Mouse (Mus musculus) urinary bladder, postnatal 25 days (tissue): Measurements from ENCODE around the gene Gm8126.
"Not testable (repeated sequence)": the region's sequence is repeated elsewhere in the genome, so short reads cannot be mapped to it uniquely, and the experiment has no call there.

Source experiments
- DNase-seq: peaks from one replicate; pipeline ENCODE4 v3.0.0; 2022; ENCODE audit warnings: low spot score

The Gm8126 gene

DNA sequence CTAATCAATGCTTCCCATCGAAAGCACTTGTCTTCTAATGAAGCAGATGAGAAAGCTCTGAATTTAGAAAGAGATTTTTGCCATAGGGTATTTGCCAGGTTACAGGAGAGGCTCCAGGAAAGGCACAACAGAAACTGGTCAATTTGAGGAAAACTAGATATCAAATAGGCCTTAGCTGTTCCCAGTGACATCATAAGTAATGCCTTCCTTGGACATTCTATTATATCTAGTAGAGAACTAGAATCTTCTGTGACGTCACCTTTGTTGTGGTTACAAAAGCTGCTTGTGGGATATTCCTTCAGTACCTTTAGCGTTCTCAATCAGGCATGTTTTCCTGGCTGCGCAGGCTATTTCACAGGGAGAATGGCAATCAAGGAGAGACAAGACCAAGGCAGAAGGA, at the start of gene Gm8126:
Gm8126 (plus strand) TSS at position 301 of the 400 bp plus-strand sequence.
- DNase-seq = not testable (repeated sequence)

DNA sequence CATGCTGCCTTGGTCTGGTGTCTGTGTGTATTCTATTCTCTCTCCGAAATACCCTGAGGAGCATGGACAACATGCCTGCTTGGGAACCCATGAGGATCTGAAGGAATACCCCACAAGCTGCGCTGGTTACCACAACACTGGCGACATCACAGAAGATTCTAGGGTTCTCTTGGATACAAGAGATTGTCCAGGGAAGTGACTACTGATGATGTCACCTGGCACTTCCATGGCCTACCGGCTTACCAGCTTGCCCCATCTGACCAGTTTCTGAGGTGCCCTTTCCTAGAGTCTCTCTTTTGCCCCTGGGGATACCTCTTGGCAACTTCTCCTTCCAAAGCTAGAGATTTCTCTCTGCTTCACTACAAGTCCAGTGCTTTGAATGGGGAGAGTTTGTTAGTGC, 23.2 kb upstream of the Gm8126 start, which contains the start of gene Gm8122:
Gm8122 (minus strand) TSS at position 101 of the 400 bp plus-strand sequence.
- DNase-seq = not testable (repeated sequence)

DNA sequence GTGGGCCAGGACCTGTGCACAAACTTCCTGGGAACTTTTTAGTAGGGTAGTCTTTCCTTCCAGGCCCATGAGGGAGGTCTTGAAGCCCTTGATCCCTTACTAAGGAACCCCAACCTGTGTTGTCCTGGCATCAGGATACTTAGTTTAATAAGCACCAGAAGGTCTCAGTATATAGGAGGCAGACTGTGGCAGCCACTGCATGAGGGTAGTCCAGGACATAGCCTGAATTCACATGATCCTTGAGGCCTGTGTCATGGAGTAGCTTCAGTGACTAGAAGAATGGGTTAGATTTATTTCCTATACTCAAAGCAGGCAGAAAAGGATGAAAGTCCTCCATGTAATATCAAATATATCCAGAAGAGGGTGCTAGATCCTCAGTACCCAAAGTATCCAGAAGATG, 20.7 kb upstream of the Gm8126 start:
- not testable (repeated sequence) for DNase-seq

DNA sequence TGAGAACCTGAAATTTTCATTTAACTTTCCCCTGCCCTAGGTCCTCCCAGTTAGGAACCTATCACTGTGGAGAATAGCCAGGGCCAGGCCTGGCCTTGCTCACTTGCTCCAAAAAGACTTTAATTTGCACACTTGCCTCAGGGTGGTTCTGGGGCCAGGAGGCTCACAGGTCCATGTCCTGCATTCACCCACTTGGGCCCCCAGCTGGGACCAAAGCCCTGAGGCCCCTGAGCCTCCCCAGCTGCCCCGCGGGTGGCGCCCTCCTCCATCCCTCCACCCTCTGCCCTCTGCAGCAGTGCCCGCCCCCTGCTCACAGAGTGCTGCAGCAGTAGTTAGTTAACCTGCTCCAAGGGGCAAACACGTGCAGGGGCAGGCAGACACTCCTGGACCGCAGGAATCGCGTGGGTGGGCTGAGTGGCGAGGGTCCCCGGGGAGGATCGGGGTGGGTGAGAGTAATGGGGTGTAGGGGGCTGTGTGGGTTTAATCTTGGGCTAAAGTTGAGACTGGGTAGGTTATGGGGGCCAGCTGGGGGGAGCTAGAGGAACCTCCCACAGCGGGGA, 8.8 kb upstream of the Gm8126 start:
- not testable (repeated sequence) for DNase-seq

DNA sequence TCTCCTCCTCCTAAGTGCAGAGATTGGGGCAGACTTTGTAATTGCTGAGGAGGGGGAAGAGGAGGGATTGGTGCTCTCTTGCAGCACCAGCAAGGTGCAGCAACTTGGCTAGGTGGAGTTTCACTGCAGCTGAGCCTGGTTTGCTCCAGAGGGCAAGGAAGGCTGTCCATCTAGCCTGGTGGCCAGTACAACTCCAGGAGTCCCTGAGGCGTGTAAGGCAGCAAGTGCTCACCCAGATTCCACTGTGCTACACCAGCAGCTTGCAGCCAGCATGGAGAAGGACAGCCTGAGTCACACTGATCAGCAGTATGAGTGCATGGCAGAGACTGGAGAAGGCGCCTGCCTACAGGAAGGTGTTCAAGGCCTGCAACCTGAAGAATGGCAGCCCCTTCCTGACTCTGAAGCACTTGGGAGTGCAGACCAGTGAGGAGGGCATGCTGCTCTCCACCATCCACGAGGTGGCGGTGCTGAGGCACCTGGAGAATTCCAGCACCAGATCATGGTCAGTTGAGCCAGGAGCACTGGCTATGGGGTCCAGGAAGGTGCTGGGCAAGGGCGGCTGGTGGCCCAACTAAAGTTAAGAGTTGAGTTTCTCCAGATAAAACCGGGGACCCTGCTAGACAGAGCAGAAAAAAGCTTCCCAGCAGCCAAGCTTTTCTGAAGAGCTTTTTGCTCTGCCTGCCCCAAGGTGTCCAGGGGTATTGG, 7.7 kb upstream of the Gm8126 start:
- not testable (repeated sequence) for DNase-seq

DNA sequence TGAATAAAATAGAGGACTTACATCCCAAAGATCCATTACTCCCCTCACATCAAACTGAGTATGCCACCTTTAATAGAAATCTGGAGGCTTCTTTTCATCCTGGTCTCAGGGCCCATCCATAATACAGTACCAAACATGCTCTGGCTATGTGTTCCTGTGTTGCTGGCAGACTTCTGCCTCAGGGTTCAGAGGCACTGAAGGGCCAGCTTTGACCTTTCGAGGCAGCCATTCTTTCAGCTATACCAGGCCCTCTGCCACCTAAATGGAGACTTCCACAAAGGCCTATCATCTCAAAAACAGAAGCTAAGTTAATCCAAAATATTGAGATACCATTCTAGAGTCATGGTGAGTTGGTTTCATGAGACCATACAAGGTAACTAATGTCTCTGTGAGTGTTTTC, 1.9 kb upstream of the Gm8126 start:
- not testable (repeated sequence) for DNase-seq

DNA sequence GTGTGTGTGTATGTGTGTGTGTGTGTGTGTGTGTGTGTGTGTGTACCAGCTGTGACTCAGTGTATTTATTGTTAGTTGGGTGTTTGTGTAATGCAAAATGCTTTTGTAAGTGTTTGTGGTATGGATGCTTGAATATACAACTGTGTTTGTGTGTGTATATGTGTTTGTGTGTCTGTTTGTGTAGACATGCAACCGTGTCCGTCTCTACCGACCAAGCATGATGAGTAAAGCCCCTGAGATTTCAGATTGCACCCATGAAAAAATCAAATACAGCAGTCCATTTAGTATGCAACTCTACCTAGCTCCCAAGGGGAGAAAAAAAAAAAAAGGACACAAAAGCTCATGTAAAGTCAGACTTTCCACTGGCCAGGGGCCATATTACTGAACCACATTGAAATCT, 5.0 kb downstream of the Gm8126 start:
- DNase-seq = not testable (repeated sequence)

DNA sequence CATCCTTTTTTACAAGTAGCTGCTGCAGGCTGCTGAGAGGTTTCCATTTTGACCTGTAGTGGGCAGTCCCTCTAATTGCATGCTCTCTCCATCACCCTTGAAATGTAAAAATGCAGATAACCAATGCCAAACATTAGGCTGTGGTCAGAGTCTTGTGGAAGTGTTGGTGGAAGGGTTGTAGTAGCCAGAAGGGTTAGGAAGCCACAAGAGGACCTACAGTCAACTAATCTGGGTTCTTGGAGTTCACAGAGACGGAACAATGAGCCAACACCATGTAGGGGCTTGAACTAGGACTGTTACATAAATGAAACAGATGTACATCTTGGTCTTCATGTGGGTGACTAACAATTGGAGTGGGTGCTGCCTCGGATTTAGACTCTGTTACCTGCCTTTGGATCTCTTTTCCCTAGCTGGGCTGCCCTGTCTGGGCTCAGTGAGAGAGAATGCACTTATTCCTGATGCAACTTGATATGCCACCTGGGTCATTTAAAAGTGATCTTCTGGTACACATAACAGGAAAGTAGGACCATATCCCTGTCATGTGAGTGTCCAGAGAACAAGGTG, 10.2 kb downstream of the Gm8126 start:
- not testable (repeated sequence) for DNase-seq

DNA sequence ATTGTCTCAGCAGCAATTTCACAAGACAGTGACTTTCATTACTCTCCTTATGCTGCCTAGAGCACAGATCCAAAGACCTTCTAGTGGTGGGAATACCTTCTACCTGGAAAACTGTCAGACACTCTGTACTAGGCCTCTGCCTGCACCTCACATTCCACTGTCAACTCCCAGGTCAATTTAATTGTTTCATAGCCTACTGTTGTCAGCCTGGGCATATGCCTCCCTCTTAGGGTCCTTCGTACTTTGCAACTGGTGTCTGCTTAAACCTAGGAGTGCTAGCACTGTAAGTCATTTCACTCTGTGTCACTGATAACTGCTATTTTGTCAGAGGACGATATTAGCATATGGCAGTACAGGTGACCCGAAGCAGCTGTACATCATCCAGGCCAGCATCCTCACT, 10.8 kb downstream of the Gm8126 start:
- not testable (repeated sequence) for DNase-seq

DNA sequence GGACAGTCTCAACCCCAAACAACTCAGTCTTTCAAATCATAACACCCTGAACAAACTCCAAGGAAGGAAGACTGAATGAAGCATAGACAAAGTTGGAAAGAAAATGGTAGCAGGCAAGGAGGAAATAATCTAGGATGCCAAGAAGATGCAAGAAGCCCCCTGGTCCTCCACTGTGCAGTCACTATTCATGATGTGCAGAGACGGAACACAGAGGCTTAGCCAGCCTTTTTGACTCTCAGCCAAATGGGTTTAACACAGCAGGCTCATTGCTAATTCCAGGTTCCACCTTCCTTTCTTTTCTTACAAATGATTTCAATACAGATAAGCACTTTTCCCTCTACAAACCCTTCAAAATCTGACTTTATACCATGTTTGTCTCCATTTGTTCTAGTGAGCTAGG, 14.7 kb downstream of the Gm8126 start:
- not testable (repeated sequence) for DNase-seq

DNA sequence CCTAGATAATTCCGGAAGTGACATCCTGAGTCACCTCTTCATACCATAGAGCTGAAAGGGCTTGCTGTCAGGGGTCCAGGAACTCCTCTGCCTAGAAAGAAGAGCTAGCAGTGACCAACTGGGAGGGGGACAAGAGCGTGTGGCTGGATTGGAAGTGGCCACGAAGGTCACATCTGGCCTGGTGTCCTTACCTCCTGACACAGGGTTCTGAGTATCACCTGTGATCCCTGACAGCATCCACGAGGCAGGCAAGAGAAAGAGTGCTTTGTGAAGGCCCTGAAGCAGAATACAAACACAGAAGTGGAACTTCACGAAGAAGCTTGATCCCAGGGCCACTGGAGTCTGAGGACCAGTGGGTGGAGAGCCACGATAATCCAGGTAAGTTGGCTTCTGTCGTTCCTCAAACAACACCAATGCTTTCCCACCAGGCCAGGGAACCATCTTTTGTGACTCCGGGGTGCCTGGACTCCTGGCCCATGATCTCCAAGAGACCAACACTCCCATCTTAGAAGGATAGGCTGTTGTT, 16.6 kb downstream of the Gm8126 start, which contains the start of gene Gm9732:
Gm9732 (plus strand) TSS at position 51 of the 526 bp plus-strand sequence.
- not testable (repeated sequence) for DNase-seq

DNA sequence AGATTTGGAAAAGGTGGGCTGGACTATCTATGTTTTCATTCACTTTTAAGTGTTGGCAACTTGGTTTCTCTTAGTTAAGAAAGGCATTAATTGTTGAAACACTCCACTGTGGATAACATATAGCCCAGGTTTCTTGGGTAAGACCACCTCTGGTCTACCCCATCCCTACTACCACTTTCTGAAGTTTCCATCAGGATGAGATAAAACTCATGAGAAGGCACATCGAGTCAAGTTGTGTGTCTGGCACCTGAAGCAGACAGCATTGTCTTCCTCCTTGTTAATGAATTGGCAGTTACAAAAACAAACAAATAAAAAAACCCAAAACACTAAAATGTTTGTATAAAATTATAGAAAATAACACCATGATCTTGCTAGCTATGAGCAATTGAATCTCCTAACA, 17.3 kb downstream of the Gm8126 start:
- DNase-seq = not testable (repeated sequence)

DNA sequence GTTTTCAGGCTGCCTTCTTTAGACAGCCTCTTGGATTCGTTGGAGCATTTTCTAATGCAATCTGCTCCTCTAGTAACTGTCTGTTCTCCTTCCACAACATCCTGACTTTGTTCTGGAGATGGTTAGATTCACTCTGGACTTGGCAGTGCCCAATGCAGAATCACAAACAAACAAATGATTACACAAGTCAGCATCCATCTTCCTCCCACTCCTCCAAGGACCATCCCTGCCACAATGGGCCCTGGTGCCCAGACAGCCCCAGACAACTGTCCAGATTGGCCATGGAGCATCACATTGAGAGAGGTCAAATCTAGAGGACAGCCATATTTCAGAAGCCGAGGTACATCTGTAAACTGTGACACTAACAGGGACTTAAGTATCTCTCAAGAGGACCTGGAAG, 19.0 kb downstream of the Gm8126 start:
- not testable (repeated sequence) for DNase-seq

DNA sequence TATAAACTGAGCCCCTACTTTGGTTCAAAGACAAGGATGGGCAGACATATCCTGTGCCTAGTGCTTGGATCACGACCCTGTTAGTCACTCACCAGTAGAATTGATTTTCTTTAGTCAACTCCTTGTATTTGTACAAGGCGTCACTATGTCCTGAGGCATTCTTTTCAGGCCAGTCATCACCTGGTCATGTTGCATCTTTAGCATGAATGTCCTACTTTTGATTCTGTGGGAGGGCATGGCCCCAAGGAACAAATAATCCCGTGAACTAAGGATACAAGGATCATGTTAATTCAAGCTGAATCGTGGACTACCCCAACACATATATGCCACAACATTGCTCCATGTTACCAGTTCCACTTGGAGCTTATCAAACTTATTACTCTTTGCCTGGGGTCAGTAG, 19.7 kb downstream of the Gm8126 start:
- peak; percentile 7 for DNase-seq

DNA sequence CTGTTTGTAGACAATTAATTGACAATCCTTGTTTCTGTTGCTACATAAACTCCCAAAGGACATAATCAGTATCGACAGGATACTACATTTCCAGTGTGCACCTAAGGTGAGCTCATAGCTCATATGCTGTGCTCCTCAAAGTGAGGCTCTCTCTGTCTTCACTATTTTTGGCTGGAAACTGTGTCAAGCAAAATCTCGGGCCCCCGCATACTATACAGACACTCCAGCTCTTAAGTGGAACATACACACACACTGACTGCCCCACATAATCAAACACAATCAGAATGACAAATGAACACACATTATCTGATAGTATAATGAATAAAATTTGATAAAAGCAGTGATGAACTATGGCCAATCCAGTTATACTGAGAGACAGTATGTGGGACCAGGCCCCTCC, 20.2 kb downstream of the Gm8126 start:
- DNase-seq = peak; percentile 33

DNA sequence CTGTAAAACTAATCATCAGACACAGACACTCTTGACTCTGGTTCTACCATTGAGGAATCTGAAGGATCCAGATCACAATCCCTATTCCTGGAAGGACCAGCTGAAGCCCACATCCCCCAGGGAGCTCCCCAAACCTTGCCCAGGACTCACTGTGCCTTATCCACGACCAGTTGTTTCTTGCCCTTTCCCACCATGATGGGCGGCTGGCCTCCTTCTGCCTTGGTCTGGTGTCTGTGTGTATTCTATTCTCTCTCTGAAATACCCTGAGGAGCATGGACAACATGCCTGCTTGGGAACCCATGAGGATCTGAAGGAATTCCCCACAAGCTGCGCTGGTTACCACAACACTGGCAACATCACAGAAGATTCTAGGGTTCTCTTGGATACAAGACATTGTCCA, 35.1 kb downstream of the Gm8126 start, which contains the start of gene Gm8127:
Gm8127 (minus strand) TSS at position 330 of the 400 bp plus-strand sequence.
- not testable (repeated sequence) for DNase-seq
